Mouse (Mus musculus) urinary bladder, postnatal 14 days (tissue): ENCODE data around the gene Trappc10.

Source experiments
- DNase-seq: peaks from one replicate; pipeline ENCODE4 v3.0.0; 2021; ENCODE audit warnings: low spot score

Trappc10 gene

DNA sequence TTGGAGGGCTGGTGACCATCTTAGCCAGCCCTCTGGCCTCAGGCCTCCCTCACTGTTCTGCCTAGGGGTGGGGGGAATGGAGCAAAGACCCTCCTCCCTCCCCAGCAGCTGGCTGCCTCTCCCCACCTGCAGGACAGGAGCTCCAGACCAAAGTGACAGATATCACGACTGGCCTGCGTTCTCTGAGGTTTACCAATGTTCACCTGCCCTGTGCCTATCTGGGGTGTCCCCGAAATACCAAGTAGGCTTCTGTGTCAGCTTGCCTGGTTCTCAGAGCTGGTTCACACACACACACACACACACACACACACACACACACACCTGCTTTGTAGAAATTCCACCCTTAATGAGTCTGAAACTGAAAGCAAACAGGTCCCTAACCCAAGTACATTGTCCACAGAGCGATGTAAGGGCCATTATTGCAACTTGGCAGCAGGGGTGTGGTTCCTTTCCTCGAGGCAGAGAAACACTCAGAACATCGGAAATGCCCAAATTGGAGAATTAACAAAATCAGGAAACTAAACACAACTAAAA is 13.8 kb upstream of the Trappc10 start:
- no peak for DNase-seq

DNA sequence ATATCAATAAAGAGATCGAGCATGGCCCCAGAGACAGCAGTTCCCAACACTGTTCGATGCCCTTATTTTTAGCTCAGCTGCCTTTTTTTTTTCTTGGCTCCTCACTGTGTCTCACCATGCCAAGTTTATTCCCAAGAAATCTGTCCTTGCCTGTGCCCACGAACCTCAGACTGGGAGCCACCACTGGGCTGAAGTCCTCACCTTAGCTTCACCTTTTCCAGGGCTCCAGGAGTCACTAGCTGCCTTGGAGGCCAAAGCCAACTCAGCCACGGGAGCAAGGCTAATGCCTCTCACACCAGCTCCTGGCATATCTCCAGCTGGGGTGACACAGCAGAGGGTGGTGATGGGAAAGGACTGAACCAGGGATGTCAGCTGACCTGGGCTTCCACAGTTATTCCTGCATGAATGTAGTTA is 11.2 kb upstream of the Trappc10 start:
- DNase-seq = no peak

DNA sequence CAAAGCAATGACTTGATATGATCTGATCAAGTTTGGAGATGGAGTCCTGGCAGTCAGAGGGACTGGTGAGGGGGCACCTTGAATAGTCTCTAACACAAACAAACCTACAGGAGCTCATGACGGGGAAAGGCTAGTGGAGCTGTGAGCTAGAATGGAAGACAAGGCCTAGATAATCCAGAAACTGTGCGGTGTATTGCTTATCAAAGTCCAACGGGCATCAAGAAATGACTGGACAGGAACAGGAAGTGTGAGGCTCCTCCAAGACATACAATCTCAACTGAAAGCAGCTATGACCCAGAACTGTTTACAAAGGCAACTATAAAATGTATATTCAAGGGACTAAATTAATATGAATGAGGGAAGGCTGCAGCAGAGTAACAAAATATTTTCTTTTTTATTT is 2.8 kb upstream of the Trappc10 start:
- no peak for DNase-seq

DNA sequence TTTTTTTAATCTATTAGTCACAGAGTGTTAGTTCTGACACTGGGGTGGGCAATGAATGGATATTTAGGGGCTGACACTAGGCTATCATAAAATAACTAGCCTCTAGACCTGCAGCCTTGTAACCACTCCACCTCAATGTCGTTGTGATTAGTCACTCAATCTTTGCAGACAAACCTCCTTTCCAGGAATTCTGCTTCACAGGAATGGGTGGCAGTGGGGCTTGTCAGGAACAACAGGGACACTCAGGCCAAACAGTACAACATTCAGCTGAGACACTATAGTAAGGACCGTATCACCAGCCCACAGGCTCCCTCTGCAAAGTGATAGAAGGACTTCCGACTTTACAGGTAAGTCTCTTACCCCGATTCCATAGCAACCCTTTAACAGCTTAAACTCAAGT is 2.3 kb upstream of the Trappc10 start:
- no peak for DNase-seq

DNA sequence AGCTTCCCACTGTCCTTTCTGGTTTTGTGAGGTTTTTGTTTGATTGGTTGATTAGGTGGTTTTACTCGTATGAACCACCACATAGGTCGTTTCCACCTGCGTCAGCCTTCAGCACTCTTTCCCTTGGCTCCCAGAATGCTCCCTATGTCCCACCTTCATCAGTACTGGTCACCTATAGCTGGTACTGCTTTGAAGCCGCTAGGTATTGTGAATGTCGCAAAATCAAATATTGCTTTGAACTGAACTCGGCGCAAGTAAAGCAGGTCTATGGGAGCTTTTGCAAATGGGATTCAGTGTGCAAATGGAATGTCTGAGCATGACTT is 745 bp upstream of the Trappc10 start:
- no peak for DNase-seq

DNA sequence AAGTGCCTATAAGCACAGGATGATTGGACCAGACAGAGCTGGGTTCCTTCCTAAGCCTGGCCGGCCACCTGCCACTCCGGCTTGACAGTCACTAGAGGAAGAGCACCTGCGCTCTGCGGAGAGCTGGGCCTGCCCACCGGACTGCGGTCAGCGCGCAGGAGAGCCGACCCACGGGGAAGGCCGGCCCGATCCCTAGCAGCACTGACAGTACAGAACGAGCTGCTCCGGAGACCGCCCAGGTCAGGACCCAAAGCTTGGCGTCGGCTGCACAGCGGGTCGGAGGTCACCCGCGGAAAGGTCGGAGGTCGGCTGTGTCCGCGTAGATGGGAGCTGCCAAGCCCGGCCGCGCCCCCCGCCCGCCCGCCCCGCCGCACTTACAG is 393 bp downstream of the Trappc10 start:
- peak; percentile 17 for DNase-seq

DNA sequence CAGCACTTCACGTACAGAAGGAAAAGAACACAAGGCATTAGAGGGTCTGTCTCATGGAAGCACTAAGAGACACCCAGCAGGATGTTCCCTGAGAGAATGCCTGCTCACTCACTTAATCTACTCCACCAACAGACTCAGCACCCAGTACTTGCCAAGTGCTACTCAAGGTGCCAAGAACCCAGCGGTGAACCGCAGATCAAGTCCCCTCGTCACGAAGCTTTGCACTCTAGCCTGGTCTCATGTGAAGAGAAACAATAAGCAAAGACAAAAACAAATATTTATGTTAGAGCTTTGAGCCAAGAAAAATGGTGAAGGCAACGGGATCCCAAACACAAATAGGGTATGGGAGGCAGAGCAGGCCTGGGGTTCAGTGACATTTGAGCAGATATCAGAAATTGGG is 5.5 kb downstream of the Trappc10 start:
- DNase-seq = no peak

DNA sequence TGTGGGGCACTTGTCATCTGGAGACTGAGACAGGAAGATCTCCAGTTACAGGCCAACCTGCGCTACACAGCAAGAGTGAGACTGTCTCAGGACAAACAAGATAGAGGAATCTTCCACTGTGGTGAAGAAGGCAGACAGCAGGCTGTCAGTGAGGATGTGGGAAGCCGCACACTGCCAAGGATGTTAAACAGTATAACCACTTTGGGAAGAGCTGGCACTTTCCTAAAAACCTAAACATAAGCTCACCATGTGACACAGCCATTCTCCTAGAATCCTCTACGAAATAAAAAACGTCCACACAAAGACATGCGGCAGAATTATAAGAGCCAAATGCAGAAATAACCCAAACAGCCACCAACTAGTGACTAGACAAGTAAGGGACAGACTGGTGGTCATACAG is 6.1 kb downstream of the Trappc10 start:
- DNase-seq = no peak

DNA sequence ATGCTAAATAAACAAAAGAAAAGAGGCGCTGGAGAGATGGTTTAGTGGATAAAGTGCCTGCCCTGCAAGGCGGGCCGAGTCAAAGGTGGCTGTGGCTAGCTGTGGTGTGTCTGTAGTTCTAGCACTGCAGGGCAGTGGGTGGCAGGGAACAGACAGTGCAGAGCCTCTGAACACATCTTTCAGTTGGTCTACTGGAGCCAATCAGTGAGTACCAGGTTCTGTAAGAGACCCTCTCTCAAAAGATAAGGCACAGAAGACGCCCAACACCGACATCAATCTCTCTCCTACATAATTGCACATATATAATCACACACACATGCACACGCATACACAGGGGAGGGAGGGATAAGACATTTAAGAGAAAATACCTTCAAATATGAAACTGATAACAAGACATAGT is 6.6 kb downstream of the Trappc10 start:
- DNase-seq = no peak

DNA sequence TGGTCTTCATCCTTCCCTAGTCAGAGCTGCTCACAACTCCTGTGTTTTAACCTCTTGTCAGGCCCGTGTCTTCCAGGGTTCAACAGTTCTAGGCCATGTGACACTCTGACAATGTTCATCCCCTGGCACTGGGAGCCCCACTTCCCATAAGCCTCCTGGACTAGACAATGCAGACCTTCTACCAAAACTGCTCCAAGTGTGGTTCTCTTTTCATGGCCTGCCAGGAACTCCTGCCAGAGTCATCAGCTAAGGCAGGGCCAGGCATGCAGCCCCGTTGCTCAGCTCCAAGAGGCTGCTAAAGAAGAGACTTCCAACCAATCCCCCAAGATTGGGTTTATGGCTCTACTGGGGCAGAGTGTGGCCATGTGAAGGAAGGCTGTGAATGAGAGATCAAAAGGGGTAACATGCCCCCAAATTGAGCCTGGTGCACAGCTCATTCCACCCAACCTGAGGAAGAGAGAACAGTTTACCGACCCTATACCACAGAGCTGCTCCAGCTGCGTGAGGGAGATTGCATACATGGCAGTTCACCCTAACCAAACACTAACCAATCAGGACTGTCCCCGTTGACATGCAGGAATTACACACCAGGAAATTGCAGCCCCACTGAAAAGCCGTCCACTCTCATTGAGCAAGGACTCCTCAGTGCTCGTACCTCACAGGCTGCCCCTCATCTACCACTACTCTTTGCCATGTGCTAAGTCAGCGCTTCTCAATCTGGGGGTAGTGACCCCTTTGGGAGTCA is 7.4 kb downstream of the Trappc10 start:
- DNase-seq = no peak

DNA sequence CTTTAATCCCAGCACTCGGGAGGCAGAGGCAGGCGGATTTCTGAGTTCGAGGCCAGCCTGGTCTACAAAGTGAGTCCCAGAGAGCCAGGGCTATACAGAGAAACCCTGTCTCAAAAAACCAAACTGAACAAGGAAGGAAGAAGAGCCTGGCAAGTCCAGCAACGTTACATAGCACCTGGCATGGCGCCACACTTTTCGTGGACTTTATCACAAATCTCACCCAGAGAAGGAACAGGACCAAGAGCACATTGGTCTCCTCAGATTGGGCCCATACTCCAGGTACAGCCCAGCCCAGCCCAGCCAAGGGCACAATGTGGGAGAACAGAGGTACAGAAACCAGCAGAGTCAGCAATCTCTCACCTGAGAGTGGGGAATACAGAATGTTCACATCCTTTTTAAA is 10.7 kb downstream of the Trappc10 start:
- DNase-seq = peak; percentile 32

DNA sequence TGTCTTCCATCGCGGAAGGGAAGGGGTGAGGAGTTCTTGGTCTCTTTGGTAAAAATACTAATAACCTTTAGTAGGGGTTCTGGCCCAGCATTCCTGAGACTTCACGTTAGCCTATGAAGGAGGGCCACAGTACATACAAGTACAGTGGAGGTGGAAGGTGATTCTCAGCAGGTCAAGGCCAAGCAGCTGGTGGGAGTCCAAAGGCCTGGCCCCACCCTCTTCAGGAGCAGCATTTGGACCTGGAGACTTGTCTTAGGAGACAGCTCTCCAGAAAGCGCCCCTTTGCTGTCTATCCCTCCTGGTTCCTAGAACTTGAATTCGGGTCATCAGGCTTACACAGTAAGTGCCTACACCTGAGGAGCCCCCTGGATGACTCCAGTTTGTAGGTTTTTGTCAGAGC is 11.3 kb downstream of the Trappc10 start:
- DNase-seq = no peak

DNA sequence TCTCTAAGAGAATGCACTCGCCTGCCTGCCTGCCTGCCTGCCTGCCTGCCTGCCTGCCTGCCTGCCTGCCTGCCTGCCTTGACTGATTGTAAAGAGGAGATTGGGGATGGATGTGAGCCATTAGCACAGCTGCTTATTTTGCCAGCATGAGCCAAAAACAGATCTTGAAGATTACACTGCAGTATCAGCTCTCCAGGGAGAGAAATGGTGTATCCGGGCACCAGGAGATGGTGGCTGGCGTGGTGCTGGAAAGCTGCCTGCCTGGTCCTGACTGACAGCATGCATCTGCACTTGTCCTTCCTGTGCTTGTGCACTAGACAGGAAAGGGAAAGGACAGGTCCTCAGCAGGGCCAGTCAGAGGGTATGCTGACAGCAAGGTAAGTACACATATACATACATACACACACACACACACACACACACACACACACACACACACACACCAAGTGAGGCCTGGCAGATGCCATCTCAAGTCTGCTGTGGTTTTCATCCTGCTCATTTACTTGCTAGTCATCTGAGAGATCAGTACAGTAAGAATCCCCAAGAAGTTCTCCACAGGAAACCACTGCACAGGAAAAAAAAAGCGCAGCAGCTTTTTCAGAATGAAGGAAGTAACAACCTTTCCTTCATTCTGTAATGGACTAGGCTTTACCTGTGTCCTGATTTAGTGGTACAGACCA is 12.0 kb downstream of the Trappc10 start:
- DNase-seq = no peak

DNA sequence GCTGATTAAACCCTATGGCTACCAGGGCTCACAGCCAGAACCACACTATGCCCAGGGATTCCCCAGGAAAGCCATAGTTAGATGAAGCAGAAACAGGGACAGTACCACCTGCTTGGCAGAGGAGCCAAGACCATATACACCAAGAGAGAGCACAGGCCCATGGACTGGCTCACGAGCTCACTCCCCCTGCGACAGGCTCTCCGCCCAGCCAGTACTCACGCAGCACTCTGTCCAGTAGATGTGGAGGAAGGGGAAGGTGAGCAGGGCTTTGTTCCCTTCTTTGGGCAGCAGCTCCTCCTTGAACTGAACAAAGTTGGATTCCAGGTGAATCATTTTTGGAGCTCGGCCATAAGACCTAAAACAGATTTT is 15.9 kb downstream of the Trappc10 start:
- no peak for DNase-seq

DNA sequence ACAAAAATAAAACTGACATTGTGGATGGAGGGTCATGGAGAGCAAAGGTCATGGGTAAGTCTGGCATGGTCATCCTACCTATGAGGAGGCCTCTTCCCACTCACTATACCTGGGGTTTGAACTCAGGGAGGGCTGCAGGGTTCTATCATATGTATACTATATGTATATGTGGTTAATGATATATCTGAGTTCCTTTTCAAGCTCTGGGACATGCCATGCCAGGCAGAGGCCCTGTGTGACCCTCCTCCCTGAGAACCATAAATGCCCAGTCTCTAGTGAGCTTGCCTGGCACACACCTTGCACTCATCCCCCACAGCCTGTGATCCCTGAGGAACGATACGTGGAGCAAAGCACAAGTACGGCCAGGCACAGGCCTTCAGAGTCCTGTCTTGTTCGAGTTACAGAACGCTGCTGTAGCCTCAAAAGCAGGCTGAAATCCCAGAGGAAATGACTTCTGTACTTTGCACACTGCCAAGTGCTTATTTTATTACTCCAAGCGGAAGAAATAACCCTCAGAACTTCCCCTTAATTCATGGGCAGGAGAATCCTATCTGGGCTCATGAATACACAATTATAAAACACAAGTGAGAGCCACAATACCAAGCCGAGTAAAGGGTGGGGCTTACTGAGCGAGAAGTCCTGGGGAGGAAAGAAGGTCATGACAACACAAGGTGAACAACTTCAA is 16.4 kb downstream of the Trappc10 start:
- no peak for DNase-seq

DNA sequence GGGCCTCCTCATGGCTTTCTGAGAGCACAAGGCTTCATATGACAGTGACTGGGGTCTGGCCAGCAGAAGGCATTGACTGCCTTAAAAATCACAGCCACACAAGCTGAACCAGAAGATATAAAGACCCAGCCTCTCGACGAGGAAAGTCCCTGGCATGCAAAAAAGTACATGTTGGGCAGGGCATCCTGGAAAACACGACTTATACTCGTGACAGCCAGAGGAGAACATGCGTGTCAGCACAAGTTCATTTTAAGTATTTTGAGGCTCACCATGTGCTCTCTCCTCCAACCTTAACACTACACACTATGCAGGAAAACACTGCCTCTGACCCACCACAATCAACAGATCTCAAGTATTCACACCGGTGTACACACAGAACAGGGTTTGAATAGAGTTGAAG is 20.3 kb downstream of the Trappc10 start:
- DNase-seq = no peak

DNA sequence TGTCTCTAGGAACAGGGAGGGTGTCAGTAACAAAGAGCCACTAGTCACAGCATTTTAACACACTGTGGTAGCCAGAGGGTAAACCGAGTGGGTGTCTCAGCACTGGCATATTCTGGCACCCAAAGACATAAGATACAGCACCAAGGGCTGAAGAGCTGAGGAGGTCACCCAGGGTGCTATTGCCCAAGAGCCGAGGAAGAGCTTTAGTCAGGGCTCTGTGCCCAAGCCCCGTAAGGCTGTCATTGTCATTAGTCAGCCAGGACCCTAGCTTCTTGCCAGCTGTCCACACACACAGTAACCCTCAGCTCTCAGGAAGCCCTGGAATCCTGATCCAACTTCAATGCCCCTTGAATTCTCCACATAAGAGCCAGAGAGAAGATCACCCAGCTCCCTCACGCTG is 21.5 kb downstream of the Trappc10 start:
- no peak for DNase-seq

DNA sequence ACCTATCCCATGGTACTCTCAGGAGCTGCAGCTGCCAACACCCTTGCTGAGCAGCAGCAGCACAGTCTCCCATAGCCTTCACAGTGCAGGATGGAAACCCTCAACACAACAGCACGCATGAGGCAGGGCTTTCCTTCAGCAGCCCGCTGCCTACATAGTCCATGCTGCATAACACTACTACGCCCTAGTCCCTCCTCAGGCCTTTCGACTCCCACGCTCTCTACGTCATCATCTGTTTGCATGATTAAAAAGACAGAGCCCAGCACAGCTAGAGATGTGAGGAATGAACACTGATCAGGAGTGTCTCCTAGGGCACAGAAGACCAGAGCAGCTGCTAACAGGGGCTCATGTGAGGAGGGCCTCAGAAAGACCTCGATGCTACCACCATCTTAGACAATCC is 23.1 kb downstream of the Trappc10 start:
- no peak for DNase-seq

DNA sequence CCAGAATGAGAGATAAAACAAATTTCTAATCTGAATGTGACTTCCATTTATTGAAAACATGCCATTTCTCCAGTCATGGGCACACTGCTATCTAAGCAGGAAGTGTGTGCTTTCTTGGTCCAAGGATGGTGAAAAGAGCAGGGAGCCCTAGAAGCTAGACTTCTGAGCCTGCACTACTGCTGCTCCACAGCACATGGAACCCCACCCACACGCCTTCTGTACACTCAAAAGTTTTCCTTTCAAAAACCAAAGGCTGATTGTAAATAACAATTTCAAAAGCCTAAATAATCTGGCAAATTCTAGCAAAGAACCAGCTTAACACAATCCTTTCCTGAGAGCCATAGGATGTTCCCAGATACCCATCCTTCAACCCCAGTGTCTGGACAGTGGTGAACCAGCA is 24.9 kb downstream of the Trappc10 start:
- no peak for DNase-seq

DNA sequence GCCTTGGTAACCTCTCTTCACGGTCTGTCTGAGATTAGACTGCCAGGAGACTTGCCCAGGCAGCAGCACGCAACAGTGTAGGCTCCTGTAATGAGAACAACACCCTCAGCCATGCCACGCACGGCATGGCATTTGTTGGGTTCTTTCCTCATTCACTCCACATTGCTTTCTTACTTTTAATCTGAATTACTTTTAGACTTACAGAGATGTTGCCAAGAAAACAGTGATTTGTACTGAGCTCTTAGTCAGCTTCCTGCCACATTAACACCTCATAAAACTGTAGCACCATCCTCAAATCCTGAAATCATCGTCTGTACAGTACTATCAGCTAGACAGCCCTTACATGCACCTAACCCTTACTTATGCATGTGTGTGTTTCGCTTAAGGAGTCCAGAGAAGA is 25.9 kb downstream of the Trappc10 start:
- DNase-seq = no peak

DNA sequence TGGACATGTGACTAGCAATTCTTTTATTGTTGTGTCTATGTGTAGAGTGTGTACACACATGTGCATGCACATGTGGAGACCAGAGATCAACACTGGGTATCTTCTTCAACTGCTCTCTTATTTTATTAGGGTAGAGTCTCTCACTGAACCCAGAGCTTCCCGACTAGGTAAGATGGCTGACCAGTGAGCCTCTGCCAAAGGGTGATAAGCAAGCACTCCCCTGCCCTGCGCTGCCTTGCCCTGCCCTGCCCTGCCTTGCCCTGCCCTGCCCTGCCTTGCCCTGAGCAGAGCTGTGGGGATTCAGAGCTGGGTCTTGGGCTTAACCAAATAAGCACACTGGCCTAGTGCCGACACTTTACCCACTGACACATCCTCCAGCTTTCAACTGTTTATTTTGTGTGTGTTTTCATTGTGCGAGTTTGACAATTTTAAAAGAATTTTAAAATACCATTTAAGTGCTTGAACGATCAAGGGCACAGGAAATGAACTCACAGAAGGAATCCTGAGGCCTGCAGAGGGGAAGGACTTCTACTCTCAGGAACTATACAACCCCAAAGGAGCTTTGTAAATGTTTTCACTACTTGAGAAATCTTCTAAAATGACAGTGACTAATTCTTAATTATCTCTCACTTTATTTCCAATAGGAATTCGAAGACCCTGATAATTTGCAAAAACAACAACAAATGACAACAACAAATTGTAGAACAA is 27.9 kb downstream of the Trappc10 start:
- no peak for DNase-seq

DNA sequence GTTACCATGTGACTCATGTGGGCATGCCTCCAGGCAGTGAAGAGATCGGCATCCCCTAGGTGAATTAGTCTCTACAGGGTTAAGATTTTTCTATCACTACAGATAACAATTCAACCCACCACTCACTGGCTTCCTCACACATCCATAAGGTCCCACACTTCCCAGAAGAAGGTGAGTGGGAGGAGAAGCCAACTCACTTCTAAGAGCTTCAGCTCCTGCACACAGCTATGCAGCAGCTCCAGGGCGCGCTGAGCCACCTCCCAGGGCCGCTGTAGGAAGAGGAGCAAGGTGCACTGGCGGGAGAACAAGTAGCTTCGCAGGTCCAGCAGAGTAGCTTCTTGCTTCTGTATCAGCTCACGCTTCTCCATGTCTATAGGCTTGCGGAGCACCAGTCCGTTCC is 30.1 kb downstream of the Trappc10 start:
- no peak for DNase-seq

DNA sequence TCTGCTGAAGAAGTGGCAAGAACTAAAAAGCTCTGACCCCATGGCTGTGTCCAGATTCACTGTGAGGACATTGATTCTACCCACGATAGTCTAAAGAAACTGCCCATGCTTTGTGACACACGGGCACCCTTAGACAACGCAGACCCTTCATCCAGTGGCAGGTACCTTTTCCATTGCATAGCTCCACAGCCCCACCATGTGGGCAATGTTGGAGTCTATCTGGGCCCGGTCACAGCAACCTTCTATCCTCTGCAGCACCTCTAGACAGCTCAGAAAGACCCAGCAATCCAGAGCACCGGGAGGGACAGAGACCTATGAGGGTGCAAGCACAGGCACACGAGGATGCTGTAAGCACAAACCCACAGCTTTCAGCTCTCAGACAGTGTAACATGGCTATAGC is 33.1 kb downstream of the Trappc10 start:
- no peak for DNase-seq
